Mouse (Mus musculus): Measurements from ENCODE around the gene Ets2. TPM values are rescaled to one million over a fixed set of nuclear protein-coding genes. Genes with fewer than 3 reads are reported as not detected.

The Ets2 gene
- total RNA-seq, 1 experiment = 12.8 TPM

GRCm38 (mm10) chr16:95705771-95706170 is 3.9 kb downstream of the Ets2 start:
- Histone ChIP-seq H3K9me3 (ENCODE audit: control insufficient read depth, insufficient read depth, low read depth, low read length) (no peaks in the 10 kb centered on the region), H3K4me3 (ENCODE audit: insufficient read depth in 1 of 2, low read depth in 1 of 2, low read length in 2 of 2, poor library complexity in 1 of 2, severe bottlenecking in 1 of 2) (no peak overlapping the region), H3K36me3 (ENCODE audit: control insufficient read depth, insufficient read depth, low read length, poor library complexity, severe bottlenecking) (peaks cover 9% of the 10 kb centered on the region; the same call in 1 of the 2 replicates), H3K9ac (ENCODE audit: insufficient read depth, low read depth, low read length, poor library complexity, severe bottlenecking) (no peak overlapping the region), H3K4me1 (ENCODE audit: control insufficient read depth in 2 of 2, insufficient read depth in 2 of 2, low read length in 2 of 2, poor library complexity in 1 of 2) (peaks cover 0 to 3% of the 10 kb centered on the region in 2 experiments; a peak in 1 of 4 replicates), H3K27ac (ENCODE audit: insufficient read depth, low read depth, low read length, poor library complexity, severe bottlenecking) (no peak overlapping the region)
- no peak for TF ChIP-seq ZNF384 (IDR thresholded peaks at IDR 0.05; ENCODE audit: low read depth, low read length)
- no peak for TF ChIP-seq CHD2 (IDR thresholded peaks at IDR 0.05; ENCODE audit: low read depth, low read length)
- TF ChIP-seq MAFK (IDR thresholded peaks at IDR 0.05; ENCODE audit: insufficient read depth, low read depth, low read length) = no peak
- TF ChIP-seq ZC3H11A (IDR thresholded peaks at IDR 0.05; ENCODE audit: borderline replicate concordance, low read depth, low read length) = no peak
- no peak for TF ChIP-seq HCFC1 (IDR thresholded peaks at IDR 0.05; ENCODE audit: borderline replicate concordance, insufficient read depth, low read length)
- in situ Hi-C loops (cut with MboI; ENCODE audit: low sequenced_read_pairs in 2 of 2, unreplicated experiment in 2 of 2) = no loop called here
- DNase-seq (ENCODE audit: low read depth, low spot score) = no peak

GRCm38 (mm10) chr16:95708211-95709004 is 6.5 kb downstream of the Ets2 start:
- Histone ChIP-seq H3K4me3 (ENCODE audit: insufficient read depth in 1 of 2, low read depth in 1 of 2, low read length in 2 of 2, poor library complexity in 1 of 2, severe bottlenecking in 1 of 2) (no peak overlapping the region), H3K36me3 (ENCODE audit: control insufficient read depth, insufficient read depth, low read length, poor library complexity, severe bottlenecking) (peaks cover 21% of the 10 kb centered on the region; the same call in 1 of the 2 replicates), H3K9me3 (ENCODE audit: control insufficient read depth, insufficient read depth, low read depth, low read length) (no peaks in the 10 kb centered on the region), H3K27ac (ENCODE audit: insufficient read depth, low read depth, low read length, poor library complexity, severe bottlenecking) (no peak overlapping the region), H3K4me1 (ENCODE audit: control insufficient read depth in 2 of 2, insufficient read depth in 2 of 2, low read length in 2 of 2, poor library complexity in 1 of 2) (peaks cover 0 to 3% of the 10 kb centered on the region in 2 experiments; a peak in 1 of 4 replicates), H3K9ac (ENCODE audit: insufficient read depth, low read depth, low read length, poor library complexity, severe bottlenecking) (no peak overlapping the region)
- DNase-seq (ENCODE audit: low read depth, low spot score) = no peak
- in situ Hi-C loops (cut with MboI; ENCODE audit: low sequenced_read_pairs in 2 of 2, unreplicated experiment in 2 of 2) = no loop called here
- no peak for TF ChIP-seq ZC3H11A (IDR thresholded peaks at IDR 0.05; ENCODE audit: borderline replicate concordance, low read depth, low read length)
- no peak for TF ChIP-seq HCFC1 (IDR thresholded peaks at IDR 0.05; ENCODE audit: borderline replicate concordance, insufficient read depth, low read length)
- no peak for TF ChIP-seq ZNF384 (IDR thresholded peaks at IDR 0.05; ENCODE audit: low read depth, low read length)
- TF ChIP-seq CHD2 (IDR thresholded peaks at IDR 0.05; ENCODE audit: low read depth, low read length) = no peak
- TF ChIP-seq MAFK (IDR thresholded peaks at IDR 0.05; ENCODE audit: insufficient read depth, low read depth, low read length) = no peak

GRCm38 (mm10) chr16:95709175-95709574 is 7.3 kb downstream of the Ets2 start:
- H3K9ac ChIP-seq (ENCODE audit: insufficient read depth, low read depth, low read length, poor library complexity, severe bottlenecking) = no peak overlapping the region
- no peak overlapping the region for H3K4me3 ChIP-seq (ENCODE audit: insufficient read depth in 1 of 2, low read depth in 1 of 2, low read length in 2 of 2, poor library complexity in 1 of 2, severe bottlenecking in 1 of 2)
- no peaks in the 10 kb centered on the region for H3K9me3 ChIP-seq (ENCODE audit: control insufficient read depth, insufficient read depth, low read depth, low read length)
- peaks cover 0 to 3% of the 10 kb centered on the region in 2 experiments; a peak in 1 of 4 replicates for H3K4me1 ChIP-seq (ENCODE audit: control insufficient read depth in 2 of 2, insufficient read depth in 2 of 2, low read length in 2 of 2, poor library complexity in 1 of 2)
- no peak overlapping the region for H3K27ac ChIP-seq (ENCODE audit: insufficient read depth, low read depth, low read length, poor library complexity, severe bottlenecking)
- DNase-seq (ENCODE audit: low read depth, low spot score) = no peak
- TF ChIP-seq CHD2 (IDR thresholded peaks at IDR 0.05; ENCODE audit: low read depth, low read length) (no peak), HCFC1 (IDR thresholded peaks at IDR 0.05; ENCODE audit: borderline replicate concordance, insufficient read depth, low read length) (no peak), MAFK (IDR thresholded peaks at IDR 0.05; ENCODE audit: insufficient read depth, low read depth, low read length) (no peak), ZNF384 (IDR thresholded peaks at IDR 0.05; ENCODE audit: low read depth, low read length) (no peak), ZC3H11A (IDR thresholded peaks at IDR 0.05; ENCODE audit: borderline replicate concordance, low read depth, low read length) (no peak)
- H3K36me3 ChIP-seq (ENCODE audit: control insufficient read depth, insufficient read depth, low read length, poor library complexity, severe bottlenecking) = peaks cover 25% of the 10 kb centered on the region; the same call in 1 of the 2 replicates
- in situ Hi-C loops (cut with MboI; ENCODE audit: low sequenced_read_pairs in 2 of 2, unreplicated experiment in 2 of 2) = no loop called here

DNA sequence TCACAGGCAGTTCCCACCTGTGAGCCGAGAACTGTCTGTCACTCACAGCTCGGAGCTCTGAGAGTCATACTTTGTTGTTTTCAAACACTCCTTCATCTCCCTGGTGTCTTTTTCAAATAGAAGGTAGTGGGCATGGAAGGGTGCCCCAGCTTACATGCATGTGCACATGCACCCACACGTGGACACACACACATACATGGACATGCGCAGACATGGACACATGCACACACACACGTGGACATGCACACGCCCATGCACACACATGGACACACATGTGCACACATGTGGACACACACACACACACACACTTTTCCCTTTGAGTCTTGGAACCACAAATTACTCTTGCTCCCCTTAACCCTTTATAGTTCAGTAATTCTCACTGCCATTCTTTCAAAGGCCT is 8.3 kb downstream of the Ets2 start:
- H3K9ac ChIP-seq (ENCODE audit: insufficient read depth, low read depth, low read length, poor library complexity, severe bottlenecking) = no peak overlapping the region
- H3K4me1 ChIP-seq (ENCODE audit: control insufficient read depth in 2 of 2, insufficient read depth in 2 of 2, low read length in 2 of 2, poor library complexity in 1 of 2) = peaks cover 0 to 3% of the 10 kb centered on the region in 2 experiments; a peak in 1 of 4 replicates
- in situ Hi-C loops (cut with MboI; ENCODE audit: low sequenced_read_pairs in 2 of 2, unreplicated experiment in 2 of 2) = no loop called here
- H3K9me3 ChIP-seq (ENCODE audit: control insufficient read depth, insufficient read depth, low read depth, low read length) = no peaks in the 10 kb centered on the region
- H3K27ac ChIP-seq (ENCODE audit: insufficient read depth, low read depth, low read length, poor library complexity, severe bottlenecking) = no peak overlapping the region
- DNase-seq (ENCODE audit: low read depth, low spot score) = no peak
- no peak for TF ChIP-seq ZNF384 (IDR thresholded peaks at IDR 0.05; ENCODE audit: low read depth, low read length)
- no peak for TF ChIP-seq CHD2 (IDR thresholded peaks at IDR 0.05; ENCODE audit: low read depth, low read length)
- TF ChIP-seq ZC3H11A (IDR thresholded peaks at IDR 0.05; ENCODE audit: borderline replicate concordance, low read depth, low read length) = no peak
- TF ChIP-seq HCFC1 (IDR thresholded peaks at IDR 0.05; ENCODE audit: borderline replicate concordance, insufficient read depth, low read length) = no peak
- TF ChIP-seq MAFK (IDR thresholded peaks at IDR 0.05; ENCODE audit: insufficient read depth, low read depth, low read length) = no peak
- H3K4me3 ChIP-seq (ENCODE audit: insufficient read depth in 1 of 2, low read depth in 1 of 2, low read length in 2 of 2, poor library complexity in 1 of 2, severe bottlenecking in 1 of 2) = no peak overlapping the region
- peaks cover 32% of the 10 kb centered on the region for H3K36me3 ChIP-seq (ENCODE audit: control insufficient read depth, insufficient read depth, low read length, poor library complexity, severe bottlenecking)

Measured in ES-E14 (cell line).